Mouse (Mus musculus) heart, embryonic 15.5 days (tissue): ENCODE data around the gene Sik2. TPM values are rescaled to one million over a fixed set of nuclear protein-coding genes. Genes with fewer than 3 reads are reported as not detected.

ENCODE experiments used
- ATAC-seq: fragments of 200-750 bp; cut with Nextera tagmentation; replicated peaks from 2 replicates; pipeline ENCODE4 v1.8.0; 2017; ENCODE audit warnings: low read depth, moderate TSS enrichment; ENCODE audit not compliant: insufficient number of reproducible peaks, insufficient read depth, low FRiP score
- H3K27ac ChIP-seq: fragments of 300-500 bp; sonication (generic); 2 replicates; pipeline ENCODE4 v1.5.1; 2015; ENCODE audit warnings: mild to moderate bottlenecking, inconsistent platforms
- H3K27me3 ChIP-seq: fragments of 300-500 bp; sonication (generic); 2 replicates; pipeline ENCODE4 v1.6.1; 2015; ENCODE audit warnings: inconsistent platforms
- H3K36me3 ChIP-seq: fragments of 300-500 bp; sonication (generic); 2 replicates; pipeline ENCODE4 v1.6.1; 2015; ENCODE audit warnings: mild to moderate bottlenecking, inconsistent platforms
- H3K4me1 ChIP-seq: fragments of 300-500 bp; sonication (generic); replicated peaks from 2 replicates; pipeline ENCODE4 v1.6.1; 2015; ENCODE audit warnings: inconsistent platforms
- H3K4me2 ChIP-seq: fragments of 300-500 bp; sonication (generic); 2 replicates; pipeline ENCODE4 v1.6.1; 2015; ENCODE audit warnings: inconsistent platforms, mild to moderate bottlenecking, moderate library complexity
- H3K4me3 ChIP-seq: fragments of 300-500 bp; sonication (generic); 2 replicates; pipeline ENCODE4 v1.5.1; 2015; ENCODE audit warnings: mild to moderate bottlenecking, inconsistent platforms
- H3K9ac ChIP-seq: fragments of 300-500 bp; sonication (generic); 2 replicates; pipeline ENCODE4 v1.6.1; 2015; ENCODE audit warnings: mild to moderate bottlenecking, inconsistent platforms
- H3K9me3 ChIP-seq: fragments of 300-500 bp; sonication (generic); replicated peaks from 2 replicates; pipeline ENCODE4 v1.6.1; 2016; ENCODE audit warnings: inconsistent platforms
- WGBS: fragments of 180-500 bp; shearing (Covaris S2); methylation state at CpG from one replicate; pipeline ENCODE4 v1.1.7; 2015; ENCODE audit warnings: mixed read lengths; 5-methylcytosine and 5-hydroxymethylcytosine counted together
- polyA plus RNA-seq: library from polyadenylated mRNA; unstranded; fragments of >200 nt; fragmentation: Nextera tagmentation; extraction: Ambion mirVana; gene quantifications from 2 replicates; pipeline ENCODE4 v1.2.1, GENCODE M21; 2015

Sik2 gene
- polyA plus RNA-seq, 1 experiment from 2014 or later = 13.7 TPM

DNA sequence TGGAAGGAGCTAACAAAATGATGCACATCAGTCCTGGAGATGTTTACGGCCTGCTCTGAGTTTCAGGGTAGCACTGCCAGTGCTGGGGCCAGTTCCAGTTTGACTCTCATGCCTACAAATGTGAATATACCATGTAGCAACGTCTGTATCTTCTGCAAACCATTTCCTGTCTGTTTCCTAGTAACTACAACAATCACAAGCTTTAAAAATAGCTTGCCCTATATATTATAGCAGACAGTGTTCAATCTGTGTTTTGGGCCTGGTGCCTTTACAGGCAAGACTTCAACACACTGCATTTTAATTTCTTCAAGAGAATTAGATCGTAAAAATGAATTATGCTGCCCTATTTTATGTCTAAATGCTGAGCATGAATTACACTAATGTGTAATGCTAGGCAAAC is 103.6 kb downstream of the Sik2 start:
- peaks cover 10% of the 10 kb centered on the region for H3K4me1 ChIP-seq
- ATAC-seq = no peak
- no peaks in the 10 kb centered on the region for H3K9me3 ChIP-seq
- no peaks in the 10 kb centered on the region for H3K27me3 ChIP-seq
- 63% methylated on average over 3 of the region's 3 CpGs for WGBS
- no peak overlapping the region for H3K27ac ChIP-seq
- no peak overlapping the region for H3K9ac ChIP-seq
- peaks cover 4% of the 10 kb centered on the region; the same call in 1 of the 2 replicates for H3K36me3 ChIP-seq
- H3K4me3 ChIP-seq = no peak overlapping the region
- H3K4me2 ChIP-seq = no peak overlapping the region

DNA sequence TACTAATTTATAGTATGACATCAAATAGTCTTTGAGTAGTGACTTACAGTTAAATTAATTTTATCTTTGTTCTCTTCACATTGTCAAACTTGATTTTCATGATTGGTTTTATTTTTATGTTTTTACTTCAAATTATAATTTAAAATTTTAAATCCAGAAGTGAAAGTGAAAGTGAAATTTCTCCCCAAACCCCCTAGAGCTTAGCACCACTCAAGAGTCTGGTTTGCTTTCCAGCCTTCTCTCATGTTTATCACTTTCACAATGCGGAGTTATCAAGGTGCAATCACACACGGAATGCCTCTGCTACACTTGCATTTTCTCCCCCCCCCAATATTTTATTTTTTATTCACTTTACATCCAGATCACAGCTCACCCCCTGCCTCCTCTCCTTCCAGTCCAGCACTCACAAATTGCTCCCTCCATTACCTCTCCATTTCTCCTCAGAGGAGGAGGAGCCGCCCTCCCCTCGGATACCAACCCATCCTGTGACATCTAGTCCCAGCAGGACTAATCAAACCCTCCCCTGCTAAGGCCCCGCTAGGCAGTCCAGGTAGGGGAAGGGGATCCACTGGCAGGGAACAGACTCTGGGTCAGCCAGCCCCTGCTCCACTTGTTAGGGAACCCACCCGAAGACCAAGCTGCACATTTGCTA is 104.6 kb downstream of the Sik2 start:
- 62% methylated on average over 6 of the region's 6 CpGs for WGBS
- Histone ChIP-seq H3K27me3 (no peaks in the 10 kb centered on the region), H3K27ac (no peak overlapping the region), H3K4me1 (peaks cover 16% of the 10 kb centered on the region), H3K4me2 (no peak overlapping the region), H3K9ac (no peak overlapping the region), H3K36me3 (peaks cover 4% of the 10 kb centered on the region; the same call in 1 of the 2 replicates), H3K4me3 (no peak overlapping the region), H3K9me3 (no peaks in the 10 kb centered on the region)
- ATAC-seq = no peak

DNA sequence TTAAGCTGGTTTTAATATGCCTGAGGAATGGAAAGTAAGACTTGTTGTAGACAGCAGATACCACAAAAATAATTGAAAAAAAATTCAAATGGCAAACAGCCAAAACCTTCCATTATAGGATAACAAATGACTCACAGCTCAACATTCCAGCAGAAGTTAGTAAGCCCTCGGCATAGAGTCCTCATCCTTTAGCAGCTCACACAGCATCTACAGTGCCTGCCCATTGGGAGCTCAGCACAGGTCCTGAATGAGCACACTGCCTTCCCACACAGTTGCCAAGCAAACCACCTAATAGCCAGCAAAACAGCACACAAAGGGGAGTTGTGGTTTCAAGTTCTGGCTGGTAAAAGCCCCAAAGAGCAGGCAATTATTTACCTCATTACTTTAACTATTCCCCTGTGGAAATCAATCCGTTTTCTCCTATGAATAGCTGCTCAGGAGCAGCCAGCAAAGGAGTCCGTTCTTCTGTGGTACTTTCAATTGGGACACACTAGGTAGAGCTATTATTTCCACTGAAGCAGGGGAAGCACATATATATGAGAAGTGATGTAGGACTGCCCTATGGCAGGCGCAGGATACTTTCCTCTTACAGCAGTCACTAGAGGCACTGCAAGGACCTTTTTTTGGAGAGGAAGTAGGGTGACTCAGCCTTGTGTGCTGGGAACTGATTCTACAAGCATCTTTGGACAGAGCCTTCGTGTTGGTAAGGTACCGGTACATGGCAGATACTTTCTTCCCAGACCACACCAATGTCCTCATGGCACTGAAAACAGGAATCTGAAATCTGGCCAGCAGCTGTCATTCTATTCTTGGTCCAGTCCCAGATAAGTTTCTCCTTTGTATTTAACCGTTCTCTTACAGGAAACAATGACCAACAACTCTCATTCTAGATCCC is 108.6 kb downstream of the Sik2 start:
- ATAC-seq = 0 out of 2 replicates have a peak, but pooled peaks have one; percentile 66
- Histone ChIP-seq H3K9ac (no peak overlapping the region), H3K4me3 (no peak overlapping the region), H3K4me2 (no peak overlapping the region), H3K27me3 (no peaks in the 10 kb centered on the region), H3K9me3 (no peaks in the 10 kb centered on the region), H3K36me3 (peaks cover 25% of the 10 kb centered on the region; the same call in 1 of the 2 replicates), H3K4me1 (peaks cover 17% of the 10 kb centered on the region), H3K27ac (peak overlapping the region; percentile 46)
- WGBS = 42% methylated on average over 7 of the region's 7 CpGs

DNA sequence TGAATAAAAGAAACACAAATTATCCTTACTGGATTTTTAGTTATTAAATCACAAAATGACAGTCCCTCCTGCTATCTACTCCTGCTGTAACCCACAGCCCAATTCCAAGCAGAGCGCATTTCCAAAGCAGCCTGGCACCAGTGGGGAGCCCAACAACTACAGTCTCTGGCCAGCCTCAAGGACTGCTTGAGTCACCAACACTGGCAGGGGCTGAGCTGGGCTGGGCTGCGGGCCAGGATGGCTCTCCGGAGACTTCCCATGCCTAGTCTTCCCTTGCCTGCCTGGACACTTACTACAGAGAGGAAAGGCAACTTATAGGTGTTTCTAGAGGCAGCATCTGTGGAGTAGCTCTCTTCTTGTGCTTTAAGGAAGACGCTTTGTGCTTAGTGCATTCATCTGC is 115.2 kb downstream of the Sik2 start:
- H3K4me3 ChIP-seq = no peak overlapping the region
- H3K4me1 ChIP-seq = peaks cover 14% of the 10 kb centered on the region
- ATAC-seq = peak; percentile 61; the same call in 1 of the 2 replicates
- H3K9me3 ChIP-seq = no peaks in the 10 kb centered on the region
- peaks cover 35% of the 10 kb centered on the region; the same call in 1 of the 2 replicates for H3K36me3 ChIP-seq
- H3K27ac ChIP-seq = no peak overlapping the region
- H3K4me2 ChIP-seq = no peak overlapping the region
- no peak overlapping the region for H3K9ac ChIP-seq
- H3K27me3 ChIP-seq = no peaks in the 10 kb centered on the region
- 59% methylated on average over 4 of the region's 4 CpGs for WGBS

DNA sequence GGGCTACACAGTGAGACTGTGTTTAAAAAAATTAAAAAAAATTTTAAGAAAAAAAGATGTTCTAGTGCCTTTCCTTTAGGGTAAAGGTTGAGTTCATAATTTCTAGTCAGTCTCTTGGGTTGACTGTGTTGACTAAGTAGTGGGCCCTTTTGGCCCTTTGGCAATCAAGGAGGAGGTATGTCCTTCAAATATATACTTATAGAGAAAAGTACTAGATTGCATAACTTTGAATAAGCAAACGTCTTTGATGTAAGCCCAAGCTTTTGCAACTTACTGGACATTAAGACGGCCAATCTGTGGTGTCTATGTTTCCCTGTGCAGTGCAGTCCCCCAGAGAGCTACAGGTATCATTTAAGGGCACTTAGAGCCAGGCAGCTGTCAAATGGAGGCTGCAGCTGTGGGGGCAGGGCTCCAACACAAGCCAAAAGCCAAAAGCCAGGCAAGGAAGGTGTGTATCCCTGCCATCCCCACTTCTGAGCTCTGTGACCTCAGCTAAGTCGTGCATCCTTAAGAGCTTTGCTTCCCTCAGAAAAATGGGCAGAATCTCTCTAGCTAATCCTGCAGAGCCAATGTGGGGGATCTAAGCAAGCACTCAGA is 118.3 kb downstream of the Sik2 start:
- H3K36me3 ChIP-seq = peaks cover 14% of the 10 kb centered on the region; the same call in 1 of the 2 replicates
- no peak overlapping the region for H3K27ac ChIP-seq
- no peak overlapping the region for H3K9ac ChIP-seq
- peaks cover 38% of the 10 kb centered on the region for H3K4me1 ChIP-seq
- H3K4me3 ChIP-seq = no peak overlapping the region
- WGBS = 76% methylated on average over 3 of the region's 3 CpGs
- ATAC-seq = no peak
- H3K27me3 ChIP-seq = no peaks in the 10 kb centered on the region
- no peak overlapping the region for H3K4me2 ChIP-seq
- H3K9me3 ChIP-seq = no peaks in the 10 kb centered on the region

DNA sequence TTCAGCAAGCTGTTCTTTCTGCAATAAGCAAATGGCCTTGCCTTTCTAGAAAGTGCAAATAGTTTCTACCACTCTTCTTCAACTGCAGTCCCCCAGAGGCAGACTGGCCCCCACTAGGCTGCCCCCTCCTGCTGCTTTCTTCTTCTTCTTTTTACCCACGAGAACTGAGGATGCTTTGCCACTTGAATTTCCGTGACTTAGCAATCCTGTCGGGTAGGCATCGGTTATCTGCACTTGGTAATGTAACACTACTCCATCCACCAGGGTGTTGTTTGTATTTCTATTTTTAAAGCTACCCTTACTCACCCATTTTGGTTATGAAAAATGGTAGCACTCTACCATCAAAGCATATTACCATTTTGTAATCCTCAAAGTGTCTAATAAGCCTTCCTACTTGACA is 118.9 kb downstream of the Sik2 start:
- Histone ChIP-seq H3K9me3 (no peaks in the 10 kb centered on the region), H3K4me3 (no peak overlapping the region), H3K27ac (no peak overlapping the region), H3K36me3 (peaks cover 9% of the 10 kb centered on the region; the same call in 1 of the 2 replicates), H3K9ac (no peak overlapping the region), H3K4me2 (no peak overlapping the region), H3K4me1 (peaks cover 43% of the 10 kb centered on the region), H3K27me3 (no peaks in the 10 kb centered on the region)
- WGBS = 61% methylated on average over 4 of the region's 4 CpGs
- ATAC-seq = no peak

DNA sequence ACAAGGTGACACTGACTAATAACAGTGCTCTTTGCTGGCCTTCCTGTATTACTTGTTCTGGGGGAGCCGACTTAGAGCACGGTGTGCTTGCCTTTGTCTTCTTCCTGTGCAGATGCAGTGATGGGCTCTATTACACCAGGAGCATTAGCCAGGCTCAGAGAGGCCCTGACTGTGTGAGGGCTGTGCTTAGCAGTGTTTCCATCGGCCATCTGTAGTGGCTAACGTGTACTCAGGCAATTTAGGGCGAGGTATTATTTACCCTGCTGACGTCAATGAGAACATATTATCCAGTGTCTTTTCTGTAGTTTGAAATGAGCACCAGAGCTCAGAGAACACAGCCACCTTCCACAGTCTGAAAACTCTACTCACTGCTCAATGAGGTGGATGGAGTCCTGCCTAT is 119.7 kb downstream of the Sik2 start:
- H3K4me1 ChIP-seq = peaks cover 41% of the 10 kb centered on the region
- H3K4me2 ChIP-seq = no peak overlapping the region
- ATAC-seq = no peak
- H3K4me3 ChIP-seq = no peak overlapping the region
- WGBS = 54% methylated on average over 6 of the region's 6 CpGs
- H3K36me3 ChIP-seq = peaks cover 6% of the 10 kb centered on the region; the same call in 1 of the 2 replicates
- no peak overlapping the region for H3K9ac ChIP-seq
- H3K27me3 ChIP-seq = no peaks in the 10 kb centered on the region
- no peak overlapping the region for H3K27ac ChIP-seq
- no peaks in the 10 kb centered on the region for H3K9me3 ChIP-seq

DNA sequence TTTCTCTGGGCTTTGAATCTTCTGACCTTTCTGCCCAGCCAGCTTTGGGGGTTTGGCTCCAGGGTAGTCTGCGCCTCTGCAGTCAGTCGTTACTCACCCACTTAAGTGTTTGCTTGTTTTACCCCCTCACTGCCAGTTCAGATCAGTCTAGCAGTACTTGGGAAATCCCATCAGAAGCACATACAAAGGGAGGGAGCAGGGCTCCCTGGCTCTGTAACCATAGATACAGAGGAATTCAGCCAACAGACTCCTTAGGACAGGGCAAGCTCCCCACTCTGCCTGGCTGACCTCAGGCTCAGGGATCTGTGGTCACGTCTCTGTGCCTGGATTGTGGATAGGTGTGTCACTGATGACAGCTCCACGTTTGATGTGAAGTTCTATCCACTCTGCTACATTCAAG is 121.5 kb downstream of the Sik2 start:
- ATAC-seq = 0 out of 2 replicates have a peak, but pooled peaks have one; percentile 28
- Histone ChIP-seq H3K9me3 (no peaks in the 10 kb centered on the region), H3K4me2 (no peak overlapping the region), H3K36me3 (peaks cover under 1% of the 10 kb centered on the region; the same call in 1 of the 2 replicates), H3K4me1 (peaks cover 37% of the 10 kb centered on the region), H3K27ac (peak overlapping the region; percentile 32; the same call in 1 of the 2 replicates), H3K4me3 (no peak overlapping the region), H3K27me3 (no peaks in the 10 kb centered on the region), H3K9ac (no peak overlapping the region)
- WGBS = 20% methylated on average over 4 of the region's 4 CpGs

DNA sequence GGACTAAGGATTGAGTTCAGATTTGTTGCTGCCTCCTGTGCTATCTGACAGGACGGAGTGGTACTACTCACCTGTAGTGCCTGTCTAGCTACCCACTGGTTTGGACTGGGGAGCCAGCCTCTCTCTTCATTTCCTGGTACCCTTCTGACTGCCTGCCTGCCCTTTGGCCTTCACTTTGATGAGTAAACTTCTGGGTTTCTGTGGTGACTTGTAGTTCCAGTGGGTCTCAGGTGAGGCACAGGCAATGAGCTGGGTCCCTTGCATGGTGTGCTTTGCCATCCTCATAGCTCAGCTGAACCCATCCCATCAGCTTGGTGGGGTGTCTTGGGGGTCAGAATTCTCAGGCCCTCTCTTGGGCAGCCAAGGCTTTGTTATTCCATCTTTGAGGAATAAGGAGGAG is 122.0 kb downstream of the Sik2 start:
- Histone ChIP-seq H3K4me1 (peaks cover 37% of the 10 kb centered on the region), H3K9me3 (no peaks in the 10 kb centered on the region), H3K4me3 (no peak overlapping the region), H3K36me3 (no peaks in the 10 kb centered on the region; the same call in 1 of the 2 replicates), H3K9ac (no peak overlapping the region), H3K27me3 (no peaks in the 10 kb centered on the region), H3K27ac (peak overlapping the region; percentile 32; the same call in 1 of the 2 replicates), H3K4me2 (no peak overlapping the region)
- WGBS = 96% methylated on average over 1 of the region's 1 CpGs
- ATAC-seq = no peak

DNA sequence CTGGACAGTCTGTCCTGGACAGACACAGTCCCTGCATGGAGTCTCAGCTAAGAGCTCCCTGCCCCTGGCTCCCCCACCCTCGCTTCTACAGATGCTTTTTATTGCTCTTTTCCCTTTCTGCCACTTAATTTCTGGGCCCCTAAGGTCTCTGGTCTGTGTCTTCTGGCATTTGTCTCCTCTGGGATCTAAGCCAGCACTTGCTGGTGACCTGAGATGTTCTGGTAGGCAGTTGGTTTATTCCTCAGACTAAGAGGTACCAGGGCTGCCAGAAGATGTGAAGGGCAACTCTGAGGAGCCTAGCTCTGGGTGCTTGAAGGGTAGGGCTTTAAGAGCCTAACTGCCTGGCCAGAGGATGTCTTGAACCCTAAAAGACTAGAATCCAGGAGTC is 123.3 kb downstream of the Sik2 start:
- H3K9ac ChIP-seq = no peak overlapping the region
- no peaks in the 10 kb centered on the region for H3K27me3 ChIP-seq
- no peak overlapping the region for H3K4me3 ChIP-seq
- H3K4me2 ChIP-seq = no peak overlapping the region
- peak overlapping the region; percentile 13 for H3K27ac ChIP-seq
- H3K36me3 ChIP-seq = peaks cover 4% of the 10 kb centered on the region; the same call in 1 of the 2 replicates
- no peaks in the 10 kb centered on the region for H3K9me3 ChIP-seq
- ATAC-seq = no peak
- peaks cover 37% of the 10 kb centered on the region for H3K4me1 ChIP-seq
- 39% methylated on average over 1 of the region's 1 CpGs for WGBS
